Mouse (Mus musculus) heart, postnatal 25 days (tissue): ENCODE results near the gene Nxph4. TPM values are rescaled to one million over a fixed set of nuclear protein-coding genes. Genes with fewer than 3 reads are reported as not detected.

Source experiments
- DNase-seq: peaks from one replicate; pipeline ENCODE4 v3.0.0; 2022; ENCODE audit warnings: low spot score
- intact Hi-C: fragments of 180-260 bp; cut with DNase I; formaldehyde crosslinking; loops from one replicate; pipeline ENCODE4 v1.15.1; 2025
- total RNA-seq, 2 experiments: library from RNA; stranded (reverse); gene quantifications; 2 replicates each; pipeline ENCODE4 v1.2.3; 2021

Nxph4 gene
- total RNA-seq, 2 experiments from 2014 or later, result 0.31 to 0.34 TPM

GRCm38 (mm10) chr10:127519041-127519701 is 15.2 kb downstream of the Nxph4 start:
- DNase-seq, result no peak
- intact Hi-C loops, result no loop called here

GRCm38 (mm10) chr10:127517941-127518340 is 16.4 kb downstream of the Nxph4 start:
- intact Hi-C loops, result no loop called here
- DNase-seq, result no peak

- DNase-seq, result peak; percentile 46
- intact Hi-C loops, result no loop called here
Observed at GRCm38 (mm10) chr10:127516576-127517260, 17.6 kb downstream of the Nxph4 start.

GRCm38 (mm10) chr10:127515983-127516459 is 18.3 kb downstream of the Nxph4 start:
- DNase-seq, result no peak
- intact Hi-C loops, result no loop called here

- no peak for DNase-seq
- intact Hi-C loops, result no loop called here
Observed at GRCm38 (mm10) chr10:127515271-127515982, 18.9 kb downstream of the Nxph4 start.

GRCm38 (mm10) chr10:127514764-127515163 is 19.6 kb downstream of the Nxph4 start, which contains the start of gene Ndufa4l2:
TSS of gene Ndufa4l2 (plus strand) at chr10:127514967.
- intact Hi-C loops, result no loop called here
- peak; percentile 53 for DNase-seq

GRCm38 (mm10) chr10:127514111-127514698 is 20.2 kb downstream of the Nxph4 start:
- intact Hi-C loops, result no loop called here
- DNase-seq, result no peak

- intact Hi-C loops, result loop anchor here (1.0 kb wide), 1 partner anchor 23 kb away; no protein-coding TSS in a partner anchor
- no peak for DNase-seq
Observed at GRCm38 (mm10) chr10:127513501-127514091, 20.8 kb downstream of the Nxph4 start.

GRCm38 (mm10) chr10:127512813-127513212 is 21.5 kb downstream of the Nxph4 start:
- intact Hi-C loops, result loop anchor here (1.0 kb wide), 1 partner anchor 23 kb away; no protein-coding TSS in a partner anchor

GRCm38 (mm10) chr10:127512307-127512666 is 22.1 kb downstream of the Nxph4 start:
- DNase-seq, result no peak
- intact Hi-C loops, result no loop called here

More at GRCm38 (mm10) chr10:127512813-127513212, 21.5 kb downstream of the Nxph4 start:
- DNase-seq, result peak; percentile 81

- intact Hi-C loops, result no loop called here
- no peak for DNase-seq
Observed at GRCm38 (mm10) chr10:127511634-127512306, 22.6 kb downstream of the Nxph4 start.

GRCm38 (mm10) chr10:127510895-127511617 is 23.3 kb downstream of the Nxph4 start:
- DNase-seq, result no peak
- intact Hi-C loops, result no loop called here

GRCm38 (mm10) chr10:127509837-127510701 is 24.3 kb downstream of the Nxph4 start:
- no peak for DNase-seq

GRCm38 (mm10) chr10:127509051-127509836 is 25.1 kb downstream of the Nxph4 start:
- intact Hi-C loops, result loop anchor here (1.0 kb wide), 1 partner anchor 29 kb away; no protein-coding TSS in a partner anchor
- peak; percentile 37 for DNase-seq

More at GRCm38 (mm10) chr10:127509837-127510701, 24.3 kb downstream of the Nxph4 start:
- intact Hi-C loops, result loop anchor here (1.0 kb wide), 1 partner anchor 28 kb away; no protein-coding TSS in a partner anchor

GRCm38 (mm10) chr10:127508239-127508638 is 26.1 kb downstream of the Nxph4 start:
- no peak for DNase-seq
- intact Hi-C loops, result no loop called here
